Comparison of ENCODE assay signal across 9 mouse cellular contexts in genomic region chr5:24604656-24605100, GRCm38 (mm10). TPM values are rescaled to one million over a fixed set of nuclear protein-coding genes. Genes with fewer than 3 reads are reported as not detected.
DNase-seq lines count a peak whose midpoint lies in the region; ATAC-seq and TF ChIP-seq lines count a peak whose summit lies in the region.
"Had no signal": no experiment of that assay in that cellular context is flagged by ENCODE, and none has a peak within 500 bp of the region (broad histone marks: within the 10 kb centered on the region; RNA-seq: fewer than 3 reads in every experiment).

No protein-coding gene starts in this region.

- no peak for TF ChIP-seq EP300 in liver, embryonic 14.5 days (IDR thresholded peaks at IDR 0.05; ENCODE audit: low read depth)

- peaks cover 45% of the 10 kb centered on the region for H3K4me1 ChIP-seq in embryonic facial prominence, embryonic 12.5 days
- peaks cover 46% of the 10 kb centered on the region for H3K4me1 ChIP-seq in heart, embryonic 11.5 days (ENCODE audit: control insufficient read depth, insufficient read depth, low read length)
- H3K4me1 ChIP-seq in kidney, embryonic 15.5 days: peaks cover 69% of the 10 kb centered on the region
- H3K4me1 ChIP-seq in liver, embryonic 14.5 days (replicated peaks; ENCODE audit: control insufficient read depth in 2 of 2, insufficient read depth in 2 of 2, low read length in 1 of 2): 0 out of 4 replicates have a peak, but pooled peaks cover 0 to 3% of the 10 kb centered on the region in 2 experiments
- H3K4me1 ChIP-seq in neural tube, embryonic 15.5 days: peaks cover 79% of the 10 kb centered on the region

- H3K4me2 ChIP-seq in embryonic facial prominence, embryonic 12.5 days (replicated peaks): peak overlapping the region; percentile 73
- H3K4me2 ChIP-seq in heart, embryonic 11.5 days: peak overlapping the region; percentile 94
- H3K4me2 ChIP-seq in kidney, embryonic 15.5 days: peak overlapping the region; percentile 71
- H3K4me2 ChIP-seq in liver, embryonic 14.5 days (ENCODE audit: low read depth): peak overlapping the region; percentile 43
- H3K4me2 ChIP-seq in neural tube, embryonic 15.5 days: peak overlapping the region; percentile 88

- 0 out of 2 replicates have a peak, but pooled peaks have one; percentile 9 for TF ChIP-seq CTCF in liver, embryonic 14.5 days (IDR thresholded peaks at IDR 0.05; ENCODE audit: low read depth)

- under 1% methylated on average over 45 of the region's 46 CpGs for WGBS in embryonic facial prominence, embryonic 12.5 days
- under 1% methylated on average over 44 of the region's 46 CpGs for WGBS in heart, embryonic 11.5 days (ENCODE audit: insufficient replicate concordance)
- WGBS in kidney, embryonic 15.5 days: under 1% methylated on average over 44 of the region's 46 CpGs
- WGBS in liver, embryonic 14.5 days (ENCODE audit: insufficient replicate concordance): 1% methylated on average over 46 of the region's 46 CpGs
- WGBS in neural tube, embryonic 15.5 days: under 1% methylated on average over 44 of the region's 46 CpGs

- no peaks in the 10 kb centered on the region for H3K9me3 ChIP-seq in embryonic facial prominence, embryonic 12.5 days
- H3K9me3 ChIP-seq in heart, embryonic 11.5 days (replicated peaks; ENCODE audit: control insufficient read depth, low read length): no peaks in the 10 kb centered on the region
- no peaks in the 10 kb centered on the region for H3K9me3 ChIP-seq in kidney, embryonic 15.5 days (replicated peaks)
- no peaks in the 10 kb centered on the region for H3K9me3 ChIP-seq in liver, embryonic 14.5 days (ENCODE audit: control insufficient read depth, low read length)
- no peaks in the 10 kb centered on the region for H3K9me3 ChIP-seq in neural tube, embryonic 15.5 days (replicated peaks)
- H3K9me3 ChIP-seq: G1E had no signal

- no peaks in the 10 kb centered on the region for H3K36me3 ChIP-seq in embryonic facial prominence, embryonic 12.5 days
- H3K36me3 ChIP-seq in heart, embryonic 11.5 days (ENCODE audit: control insufficient read depth, insufficient read depth, low read length): no peaks in the 10 kb centered on the region
- H3K36me3 ChIP-seq in kidney, embryonic 15.5 days: no peaks in the 10 kb centered on the region
- no peaks in the 10 kb centered on the region for H3K36me3 ChIP-seq in liver, embryonic 14.5 days (replicated peaks; ENCODE audit: control insufficient read depth, insufficient read depth, low read depth)
- no peaks in the 10 kb centered on the region for H3K36me3 ChIP-seq in neural tube, embryonic 15.5 days
- H3K36me3 ChIP-seq: G1E had no signal

- ATAC-seq in embryonic facial prominence, embryonic 12.5 days (ENCODE audit: insufficient number of reproducible peaks, insufficient read depth, low FRiP score, low TSS enrichment): peak; percentile 54
- ATAC-seq in heart, embryonic 11.5 days (replicated peaks; ENCODE audit: insufficient number of reproducible peaks, low FRiP score, low TSS enrichment): peak; percentile 67
- peak; percentile 78 for ATAC-seq in kidney, embryonic 15.5 days (replicated peaks; ENCODE audit: low FRiP score)
- ATAC-seq in liver, embryonic 14.5 days (ENCODE audit: insufficient read depth): peak; percentile 54; the same call in 1 of the 2 replicates
- ATAC-seq in neural tube, embryonic 15.5 days (ENCODE audit: low FRiP score): peak; percentile 76

- peak overlapping the region; percentile 100 for H3K27ac ChIP-seq in embryonic facial prominence, embryonic 12.5 days
- H3K27ac ChIP-seq in heart, embryonic 11.5 days (ENCODE audit: low read depth, low read length): peak overlapping the region; percentile 100
- H3K27ac ChIP-seq in kidney, embryonic 15.5 days: peak overlapping the region; percentile 99
- H3K27ac ChIP-seq in liver, embryonic 14.5 days: no peak overlapping the region
- peak overlapping the region; percentile 98 for H3K27ac ChIP-seq in neural tube, embryonic 15.5 days (replicated peaks)

- DNase-seq in thymus, postnatal 4 days: peak; percentile 32
- DNase-seq in thymus, postnatal 14 days: no peak
- no peak for DNase-seq in liver, embryonic 14.5 days (ENCODE audit: low read depth in 3 of 3, low spot score in 3 of 3)
- peak; percentile 75 to 89 for DNase-seq in urinary bladder, postnatal 36 days (ENCODE audit: low spot score in 2 of 2)

- H3K27me3 ChIP-seq in embryonic facial prominence, embryonic 12.5 days: no peaks in the 10 kb centered on the region
- no peaks in the 10 kb centered on the region; the same call in 1 of the 2 replicates for H3K27me3 ChIP-seq in heart, embryonic 11.5 days (ENCODE audit: control insufficient read depth, insufficient read depth, low read length)
- H3K27me3 ChIP-seq in kidney, embryonic 15.5 days: no peaks in the 10 kb centered on the region; the same call in 1 of the 2 replicates
- H3K27me3 ChIP-seq in liver, embryonic 14.5 days (ENCODE audit: control insufficient read depth, insufficient read depth, low read length): peaks cover 67% of the 10 kb centered on the region
- no peaks in the 10 kb centered on the region for H3K27me3 ChIP-seq in neural tube, embryonic 15.5 days (replicated peaks)

- peak overlapping the region; percentile 82 for H3K9ac ChIP-seq in embryonic facial prominence, embryonic 12.5 days
- H3K9ac ChIP-seq in heart, embryonic 11.5 days (ENCODE audit: low read depth, low read length): peak overlapping the region; percentile 93
- H3K9ac ChIP-seq in kidney, embryonic 15.5 days: peak overlapping the region; percentile 86
- no peak overlapping the region for H3K9ac ChIP-seq in liver, embryonic 14.5 days (replicated peaks)
- peak overlapping the region; percentile 82 for H3K9ac ChIP-seq in neural tube, embryonic 15.5 days (replicated peaks)

- H3K4me3 ChIP-seq in embryonic facial prominence, embryonic 12.5 days: peak overlapping the region; percentile 58
- peak overlapping the region; percentile 69 for H3K4me3 ChIP-seq in heart, embryonic 11.5 days (ENCODE audit: low read depth, low read length)
- peak overlapping the region; percentile 75 for H3K4me3 ChIP-seq in kidney, embryonic 15.5 days (replicated peaks)
- peak overlapping the region; percentile 25 to 50; a peak in 3 of 4 replicates for H3K4me3 ChIP-seq in liver, embryonic 14.5 days (ENCODE audit: insufficient read depth in 1 of 2, low read depth in 2 of 2, low read length in 2 of 2)
- peak overlapping the region; percentile 62 for H3K4me3 ChIP-seq in neural tube, embryonic 15.5 days (replicated peaks)

RNA-seq across cellular contexts. Expression of gene Chpf2, which starts 18.1 kb away (rescaled TPM):
- 23.0 and 24.4 TPM in 2 replicates for polyA plus RNA-seq in embryonic facial prominence, embryonic 12.5 days (2016; fragmentation: Nextera tagmentation; extraction: Ambion mirVana)
- polyA plus RNA-seq in heart, embryonic 11.5 days (2014; fragmentation: Nextera tagmentation; extraction: Ambion mirVana): 8.1 and 9.8 TPM in 2 replicates
- 23.2 and 24.7 TPM in 2 replicates for polyA plus RNA-seq in kidney, embryonic 15.5 days (2015; fragmentation: Nextera tagmentation; extraction: Ambion mirVana)
- 5.6 and 5.9 TPM in 2 replicates for polyA plus RNA-seq in liver, embryonic 14.5 days (2012; rRNA removed)
- 5.9 and 6.5 TPM in 2 replicates for polyA plus RNA-seq in liver, embryonic 14.5 days (2014; fragmentation: Nextera tagmentation; extraction: Ambion mirVana)
- polyA plus RNA-seq in neural tube, embryonic 15.5 days (2015; fragmentation: Nextera tagmentation; extraction: Ambion mirVana): 19.3 and 21.2 TPM in 2 replicates

RNA-seq across cellular contexts. Expression of gene Smarcd3, which starts 19.5 kb away (rescaled TPM):
- 73.5 and 74.7 TPM in 2 replicates for polyA plus RNA-seq in embryonic facial prominence, embryonic 12.5 days (2016; fragmentation: Nextera tagmentation; extraction: Ambion mirVana)
- 73.2 and 76.1 TPM in 2 replicates for polyA plus RNA-seq in heart, embryonic 11.5 days (2014; fragmentation: Nextera tagmentation; extraction: Ambion mirVana)
- polyA plus RNA-seq in kidney, embryonic 15.5 days (2015; fragmentation: Nextera tagmentation; extraction: Ambion mirVana): 26.5 and 33.4 TPM in 2 replicates
- polyA plus RNA-seq in liver, embryonic 14.5 days (2012; rRNA removed): 1.1 and 1.5 TPM in 2 replicates
- polyA plus RNA-seq in liver, embryonic 14.5 days (2014; fragmentation: Nextera tagmentation; extraction: Ambion mirVana): 0.95 and 1.0 TPM in 2 replicates
- polyA plus RNA-seq in neural tube, embryonic 15.5 days (2015; fragmentation: Nextera tagmentation; extraction: Ambion mirVana): 111 and 135 TPM in 2 replicates
- polyA plus RNA-seq: G1E had no signal

RNA-seq across cellular contexts. Expression of gene Abcf2, which starts 27.4 kb away (rescaled TPM):
- 126 and 128 TPM in 2 replicates for polyA plus RNA-seq in embryonic facial prominence, embryonic 12.5 days (2016; fragmentation: Nextera tagmentation; extraction: Ambion mirVana)
- polyA plus RNA-seq in heart, embryonic 11.5 days (2014; fragmentation: Nextera tagmentation; extraction: Ambion mirVana): 75.6 and 78.6 TPM in 2 replicates
- polyA plus RNA-seq in kidney, embryonic 15.5 days (2015; fragmentation: Nextera tagmentation; extraction: Ambion mirVana): 118 TPM in 2 replicates
- polyA plus RNA-seq in liver, embryonic 14.5 days (2012; rRNA removed): 29.2 and 33.6 TPM in 2 replicates
- 50.9 and 53.5 TPM in 2 replicates for polyA plus RNA-seq in liver, embryonic 14.5 days (2014; fragmentation: Nextera tagmentation; extraction: Ambion mirVana)
- 82.8 and 93.1 TPM in 2 replicates for polyA plus RNA-seq in neural tube, embryonic 15.5 days (2015; fragmentation: Nextera tagmentation; extraction: Ambion mirVana)

RNA-seq across cellular contexts. Expression of gene 4931409K22Rik, which starts 48.1 kb away (rescaled TPM):
- polyA plus RNA-seq in embryonic facial prominence, embryonic 12.5 days (2016; fragmentation: Nextera tagmentation; extraction: Ambion mirVana): 0.10 TPM in 1 of 2 replicates, not detected in the other
- polyA plus RNA-seq in heart, embryonic 11.5 days (2014; fragmentation: Nextera tagmentation; extraction: Ambion mirVana): not detected in 2 replicates
- polyA plus RNA-seq in kidney, embryonic 15.5 days (2015; fragmentation: Nextera tagmentation; extraction: Ambion mirVana): 0.23 TPM in 2 replicates
- polyA plus RNA-seq in liver, embryonic 14.5 days (2012; rRNA removed): 0.03 TPM in 1 of 2 replicates, not detected in the other
- not detected in 2 replicates for polyA plus RNA-seq in liver, embryonic 14.5 days (2014; fragmentation: Nextera tagmentation; extraction: Ambion mirVana)
- 0.24 and 0.26 TPM in 2 replicates for polyA plus RNA-seq in neural tube, embryonic 15.5 days (2015; fragmentation: Nextera tagmentation; extraction: Ambion mirVana)
- polyA plus RNA-seq: G1E had no signal

Comparison
In these comparisons a context has a peak if more than half of its experiments do, and no peak if none do; other contexts are left out.
1. DNase-seq: peak in thymus, postnatal 4 days (single experiment) and urinary bladder, postnatal 36 days (2 of 2); none in thymus, postnatal 14 days (single experiment) and liver, embryonic 14.5 days (0 of 3).
2. H3K4me2 ChIP-seq: peak in every context shown above with its lines; median percentile 94 in heart, embryonic 11.5 days; 88 in neural tube, embryonic 15.5 days; 73 in embryonic facial prominence, embryonic 12.5 days; 71 in kidney, embryonic 15.5 days; 43 in liver, embryonic 14.5 days.
3. RNA of gene Smarcd3, which starts 19.5 kb away (polyA plus RNA-seq): 111 to 135 TPM in neural tube, embryonic 15.5 days, 73.2 to 76.1 TPM in heart, embryonic 11.5 days, 73.5 to 74.7 TPM in embryonic facial prominence, embryonic 12.5 days and 26.5 to 33.4 TPM in kidney, embryonic 15.5 days; 0.95 to 1.5 TPM in liver, embryonic 14.5 days; every median in the first group is over 10 times any median in the second.
4. Peak in every context shown above with its lines, with median percentiles within 50 percentile points of each other: ATAC-seq and H3K4me3 ChIP-seq.